Mouse (Mus musculus) megakaryocyte, embryonic 14.5 days (primary cell): ENCODE data around the gene Fyn.

Source experiments
- FLI1 ChIP-seq: IDR thresholded peaks from 2 replicates; pipeline ENCODE4 v1.6.1; 2012; ENCODE audit warnings: low read length, inconsistent platforms, mixed read lengths
- GATA1 ChIP-seq: IDR thresholded peaks from 3 replicates; pipeline ENCODE4 v1.6.1; 2012; ENCODE audit warnings: mixed read lengths, low read length, inconsistent platforms, borderline replicate concordance

DNA sequence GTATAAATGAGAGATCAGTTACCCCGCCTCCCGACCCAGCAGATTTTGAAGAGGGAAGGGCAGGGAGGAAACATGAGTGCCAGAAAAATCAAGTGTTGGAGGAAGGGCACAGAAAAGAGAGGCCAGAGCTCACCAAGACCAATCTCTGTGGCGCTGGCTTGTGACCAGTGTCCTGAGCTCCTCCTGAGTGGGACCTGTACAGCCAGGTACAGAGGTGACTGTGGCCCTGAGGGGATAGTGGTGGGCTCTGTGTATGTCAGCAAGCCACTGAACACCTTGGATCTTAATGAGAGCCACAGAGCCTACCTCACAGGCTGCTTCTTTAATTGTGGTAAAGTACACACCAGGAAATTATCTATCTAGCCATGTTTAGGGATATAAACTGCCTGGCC lies 229.1 kb downstream of the Fyn start:
- TF ChIP-seq GATA1 = no peak
- no peak for TF ChIP-seq FLI1
